Mouse (Mus musculus) thymus, postnatal 25 days (tissue): ENCODE measurements at regions not wholly inside any gene's neighbourhood (a gene's known extent, or its start where the extent isn't known, plus 50 kb on each side); places are given as distances from the start of the nearest gene placed in this dataset.

Source experiments
- DNase-seq: peaks from one replicate; pipeline ENCODE4 v3.0.0; 2022

DNA sequence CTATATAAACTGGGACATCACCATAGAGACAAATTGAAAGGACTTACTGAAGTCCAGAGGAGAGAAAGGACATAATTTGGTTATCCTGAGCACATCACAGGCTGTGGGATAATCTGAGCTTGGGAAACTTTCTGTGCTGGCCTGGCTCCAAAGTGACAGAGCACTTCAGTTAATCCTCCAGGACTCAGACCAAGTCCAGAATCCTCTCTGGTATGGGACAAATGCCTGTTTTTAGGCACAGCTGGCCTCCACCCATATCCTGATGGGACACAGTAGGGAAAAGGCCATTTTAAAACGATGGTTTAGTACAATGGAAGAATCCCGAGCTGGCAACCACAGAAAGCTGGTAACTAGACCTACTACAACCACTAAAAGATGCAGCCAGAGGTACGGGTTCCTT is 151.3 kb downstream of the Snx19 start:
- DNase-seq: no peak

DNA sequence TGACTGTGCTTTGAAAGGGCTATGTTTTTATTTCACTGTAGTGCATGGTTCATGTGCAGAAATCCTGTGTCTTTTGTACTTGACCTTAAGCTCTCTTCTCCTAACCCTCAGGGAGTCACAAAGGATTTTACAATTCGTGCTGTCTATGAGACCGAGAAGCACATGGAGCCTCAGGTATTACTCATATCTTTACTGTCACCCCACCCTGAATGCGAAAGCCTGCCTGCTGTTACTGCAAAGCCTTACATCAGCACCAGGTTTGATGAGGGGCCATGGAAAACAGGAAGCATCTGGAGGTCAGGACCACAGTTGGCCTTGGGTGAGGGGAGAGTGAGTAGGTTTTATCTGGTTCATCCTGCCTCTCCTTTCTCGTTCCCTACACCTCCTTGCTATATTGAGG is 150.3 kb downstream of the Snx19 start:
- no peak for DNase-seq

DNA sequence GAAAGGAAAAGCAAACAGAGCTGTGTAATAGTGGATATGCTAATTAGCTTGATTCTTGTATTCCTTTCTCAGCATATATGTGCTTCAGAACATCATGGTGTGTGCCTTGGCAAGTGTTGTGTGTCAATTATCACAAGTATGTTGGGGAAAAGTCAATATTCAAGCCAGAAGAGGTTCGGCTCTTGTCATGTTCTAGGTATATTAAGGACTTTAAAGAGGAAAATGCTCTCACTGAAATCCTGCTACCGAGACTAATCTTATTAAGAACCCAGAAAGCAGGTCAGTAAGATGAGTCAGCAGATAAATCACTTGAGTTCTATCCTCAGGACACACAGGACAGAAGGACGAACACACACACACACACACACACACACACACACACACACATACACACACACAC is 148.6 kb downstream of the Snx19 start:
- DNase-seq: no peak

DNA sequence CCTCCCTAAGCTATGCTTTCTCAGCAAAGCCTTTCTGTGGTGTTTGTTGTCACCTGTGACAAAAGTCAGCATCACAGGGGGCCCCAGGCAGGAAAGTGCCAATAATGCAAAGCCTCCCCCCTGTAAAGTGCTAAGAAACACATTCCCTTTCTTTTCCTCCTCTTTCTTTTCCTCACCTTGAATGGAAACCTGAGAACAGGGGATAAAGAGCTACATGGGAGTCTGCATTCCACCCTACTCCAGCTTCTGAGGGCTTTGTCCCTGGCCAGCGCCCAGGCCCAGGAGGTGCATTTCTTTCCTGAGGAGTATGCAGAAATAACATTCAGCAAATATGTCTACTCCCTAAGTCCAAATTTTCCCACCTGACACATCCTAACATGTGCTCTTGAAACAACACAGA is 146.4 kb downstream of the Snx19 start:
- no peak for DNase-seq

DNA sequence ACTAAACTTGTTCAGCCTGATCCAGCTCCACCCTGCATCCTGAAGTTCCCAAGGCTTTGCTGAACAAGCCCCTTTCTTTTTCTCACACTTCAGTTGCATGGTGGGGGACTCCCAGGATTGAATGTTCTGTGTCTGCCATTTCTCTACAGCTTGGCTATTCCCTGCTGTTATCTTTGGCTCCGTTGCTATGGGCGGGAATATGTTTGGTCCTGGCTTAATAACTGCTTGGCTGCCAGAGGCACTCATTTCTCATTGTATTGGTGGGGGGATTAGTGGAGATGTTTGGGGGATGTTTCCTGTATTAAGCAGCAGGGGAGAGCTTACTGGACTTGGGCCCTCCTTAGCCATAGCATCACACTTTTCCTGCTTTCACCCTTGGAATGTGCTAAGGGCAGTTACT is 144.1 kb downstream of the Snx19 start:
- no peak for DNase-seq

DNA sequence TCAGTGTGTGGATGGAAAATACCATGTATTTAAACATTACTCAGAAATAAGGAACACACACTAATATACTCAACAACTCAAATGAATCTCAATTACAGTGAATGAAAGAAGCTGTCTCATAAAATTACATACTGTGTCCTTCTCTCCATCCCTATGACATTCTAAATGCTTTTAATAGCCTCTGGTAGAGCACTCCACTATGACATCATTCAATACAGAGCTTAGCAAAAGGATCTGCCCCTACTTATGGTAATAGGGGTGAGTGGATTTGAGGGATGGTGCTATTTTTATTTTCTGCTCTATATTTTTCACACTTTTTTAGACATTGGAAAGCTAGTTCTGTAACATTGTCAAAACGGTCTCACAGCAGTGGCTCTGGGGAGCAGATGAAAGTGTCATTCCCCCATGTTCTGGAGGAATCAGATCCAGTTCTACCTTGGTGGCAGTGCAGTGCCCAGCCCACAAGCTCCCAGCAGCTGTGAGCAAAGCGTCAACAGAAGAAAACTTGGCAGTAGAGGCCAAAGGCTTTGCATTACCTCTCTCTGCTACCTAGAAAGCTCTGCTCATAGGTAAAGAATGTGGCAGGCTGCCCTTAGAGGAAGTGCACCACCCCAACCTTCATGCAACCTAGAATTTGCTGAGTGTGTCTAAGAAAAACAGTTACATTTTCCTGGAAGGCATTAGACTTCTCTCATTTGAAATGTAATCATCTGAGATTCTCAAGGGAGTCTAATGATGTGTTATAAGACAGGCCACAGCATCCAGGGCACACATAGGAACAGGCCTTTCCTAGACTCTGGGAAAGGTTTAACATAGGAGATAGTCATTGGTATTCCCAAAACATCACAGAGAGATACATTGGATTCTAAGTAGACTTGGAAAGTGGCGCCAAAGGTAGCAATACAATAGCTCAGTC is 138.1 kb downstream of the Snx19 start:
- no peak for DNase-seq

DNA sequence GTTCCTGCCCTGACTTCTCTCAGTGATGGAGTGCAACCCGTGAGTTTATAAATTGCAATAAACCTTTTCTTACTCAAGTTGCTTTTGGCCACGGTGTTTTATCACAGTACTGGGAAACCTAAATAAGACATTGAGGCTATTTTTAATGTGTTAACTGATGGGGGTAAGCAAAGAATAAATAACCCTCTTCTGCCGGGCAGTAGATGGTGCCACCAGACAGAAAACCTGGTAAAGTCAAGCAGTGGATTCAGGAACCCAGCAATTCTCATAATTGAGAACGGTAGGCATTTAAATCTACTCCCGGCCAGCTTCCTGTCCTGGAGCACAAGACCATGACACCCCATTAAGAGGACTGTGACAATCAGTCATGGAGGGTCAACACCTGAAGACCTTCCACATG is 136.5 kb downstream of the Snx19 start:
- DNase-seq: no peak

DNA sequence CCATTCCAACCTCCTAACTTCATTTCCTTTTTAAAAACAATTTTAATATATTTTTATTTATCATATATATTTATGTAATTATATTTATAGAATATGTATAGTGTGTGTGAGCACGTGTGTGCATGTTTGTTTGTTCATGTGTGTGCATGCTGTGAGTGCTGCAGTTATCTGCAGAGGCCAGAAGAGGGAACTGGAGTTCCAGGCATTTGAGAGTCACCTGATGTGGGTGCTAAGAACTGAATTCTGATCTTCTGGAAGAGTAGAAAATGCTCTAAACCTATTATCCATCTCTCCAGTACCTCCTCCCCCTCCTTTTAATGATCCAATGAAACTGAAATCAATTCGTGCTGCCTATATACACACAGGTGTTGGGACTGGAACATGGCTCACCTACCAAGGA is 128.0 kb downstream of the Snx19 start:
- no peak for DNase-seq

DNA sequence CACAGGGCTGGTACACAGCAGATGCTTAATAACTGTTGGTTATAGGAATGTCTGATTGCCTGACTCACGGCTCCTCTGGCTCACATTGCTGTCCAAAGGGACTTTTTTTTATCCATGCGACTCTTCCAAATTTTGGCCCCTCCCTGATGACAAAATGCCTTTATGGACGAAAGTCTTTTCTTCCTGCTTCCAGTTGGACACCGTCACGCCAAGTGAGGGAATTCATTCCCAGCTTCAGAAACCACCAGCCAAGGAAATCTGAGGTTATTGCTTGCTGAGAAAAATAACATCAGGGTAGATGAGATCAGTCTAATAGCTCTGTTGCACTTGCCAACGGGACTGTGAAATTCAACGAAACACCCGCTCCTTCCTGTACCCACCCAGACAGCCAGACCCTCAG is 125.8 kb downstream of the Snx19 start:
- DNase-seq: no peak

DNA sequence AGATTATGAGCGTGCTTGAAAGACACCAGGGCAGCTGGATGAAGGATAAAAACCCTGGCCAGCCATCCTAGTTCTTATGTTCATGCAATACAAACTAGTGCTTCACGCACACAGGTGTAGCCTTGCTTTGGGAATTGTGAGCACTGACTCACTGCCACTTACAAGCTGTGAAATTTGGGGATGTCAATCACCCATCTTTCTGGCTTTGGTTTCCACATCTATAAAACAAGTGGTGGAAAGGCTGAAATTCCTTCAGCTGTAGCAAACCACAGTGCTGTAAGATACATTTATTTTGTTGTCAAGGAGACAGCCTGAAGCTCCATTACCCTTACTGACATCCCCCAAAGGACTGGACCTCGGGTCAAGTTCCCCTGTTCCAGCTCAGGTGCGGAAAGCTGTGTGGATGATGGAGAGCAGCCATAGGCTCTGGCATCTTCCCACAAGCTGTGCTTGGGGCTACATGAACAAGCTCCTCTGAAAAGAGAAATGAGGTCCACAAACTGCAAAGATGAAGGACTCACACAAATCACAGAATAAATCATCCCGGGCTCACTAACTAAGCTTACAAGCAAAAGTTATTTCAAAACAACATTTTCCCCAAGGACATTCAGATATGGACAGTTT is 123.1 kb downstream of the Snx19 start:
- no peak for DNase-seq

DNA sequence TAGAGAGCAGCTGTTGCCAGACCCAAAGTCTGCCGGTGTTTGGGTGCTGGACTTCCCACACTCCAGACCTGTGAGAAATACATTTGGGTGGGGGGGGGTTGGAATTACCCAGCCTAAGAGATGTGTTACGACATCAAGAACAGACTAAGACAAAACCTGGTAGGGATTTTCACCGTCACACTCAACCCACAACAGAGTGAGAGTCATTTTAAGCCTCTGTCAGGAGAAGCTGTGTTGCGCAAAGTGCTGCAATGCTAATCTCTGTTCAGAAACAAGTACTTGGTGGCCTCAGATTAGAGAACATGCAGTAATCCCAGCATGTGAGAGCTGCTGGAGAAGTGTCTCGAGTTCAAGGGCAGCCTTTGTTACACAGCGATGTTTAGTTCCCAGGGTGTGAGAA is 113.0 kb downstream of the Snx19 start:
- no peak for DNase-seq

DNA sequence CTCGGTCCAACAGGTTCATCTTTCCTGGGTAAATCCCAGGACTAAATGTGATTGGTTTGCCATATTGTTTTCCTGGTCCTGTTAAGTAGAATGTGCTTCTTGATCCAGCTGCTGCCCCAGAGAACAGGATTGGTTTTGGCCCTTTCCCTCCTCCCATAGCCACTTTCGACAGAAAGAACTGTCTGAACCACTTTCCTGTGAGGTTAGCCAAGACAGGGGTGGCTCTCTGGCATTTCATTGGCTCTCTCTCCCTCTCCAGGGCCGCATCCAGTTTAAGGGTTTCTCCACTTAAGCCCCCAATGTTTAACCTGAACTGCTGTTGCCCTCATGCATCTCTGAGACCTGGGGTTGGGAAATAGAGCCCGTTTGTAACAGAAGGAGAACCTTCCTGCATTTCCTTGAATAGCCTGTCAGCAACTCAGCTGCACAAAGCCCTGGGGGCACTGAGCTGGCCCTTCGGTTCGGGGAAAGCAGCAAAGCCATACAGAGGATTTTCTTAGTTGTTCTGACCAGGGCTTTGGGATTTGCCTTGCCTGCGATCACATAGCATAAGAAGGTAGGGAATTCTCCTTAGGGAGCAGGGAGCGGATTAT is 109.7 kb downstream of the Snx19 start:
- no peak for DNase-seq

DNA sequence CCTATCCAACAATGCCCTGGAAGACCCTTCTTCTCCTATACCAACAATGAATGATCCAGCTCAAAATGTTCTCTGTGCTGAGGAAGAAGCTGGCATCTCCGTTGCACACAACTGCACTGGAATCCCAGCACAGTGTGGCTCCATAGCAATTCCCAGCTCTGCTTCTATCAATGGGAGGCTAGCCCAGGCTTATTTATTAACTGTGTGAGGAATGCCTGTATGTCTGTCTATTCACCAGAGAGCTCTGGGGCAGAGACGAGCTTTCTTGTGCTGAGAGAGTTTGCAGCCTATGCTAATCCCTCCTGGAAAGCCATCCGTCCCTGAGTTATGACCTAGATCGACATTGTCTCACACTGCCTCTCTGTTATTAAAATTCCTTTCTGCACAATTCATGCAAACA is 108.1 kb downstream of the Snx19 start:
- no peak for DNase-seq

DNA sequence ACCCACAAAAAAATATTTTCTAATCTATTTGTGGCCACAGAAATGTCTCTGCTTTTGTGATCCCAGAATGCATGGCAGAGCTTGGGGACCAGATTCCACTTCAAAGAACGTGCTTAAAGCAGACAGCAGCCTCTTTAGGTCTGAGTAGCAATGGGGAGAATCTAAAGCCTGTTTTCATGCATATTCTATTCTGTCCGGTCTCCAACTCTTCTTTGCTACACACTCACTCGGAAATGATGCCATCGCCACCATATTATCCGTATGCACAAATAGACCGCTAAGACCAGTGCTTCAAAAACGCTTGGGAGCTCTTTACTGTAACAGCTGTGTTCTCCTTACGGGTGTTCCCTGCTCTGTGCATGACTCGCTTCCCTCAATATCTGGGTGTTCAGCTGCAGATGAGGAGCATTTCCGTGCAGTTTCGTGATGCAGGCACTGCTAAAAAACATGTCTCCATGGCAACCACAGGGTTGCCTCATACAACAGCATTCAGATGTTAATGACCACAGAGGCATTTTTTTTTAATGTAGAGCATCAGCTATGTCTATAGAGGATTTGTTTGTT is 107.0 kb downstream of the Snx19 start:
- no peak for DNase-seq

DNA sequence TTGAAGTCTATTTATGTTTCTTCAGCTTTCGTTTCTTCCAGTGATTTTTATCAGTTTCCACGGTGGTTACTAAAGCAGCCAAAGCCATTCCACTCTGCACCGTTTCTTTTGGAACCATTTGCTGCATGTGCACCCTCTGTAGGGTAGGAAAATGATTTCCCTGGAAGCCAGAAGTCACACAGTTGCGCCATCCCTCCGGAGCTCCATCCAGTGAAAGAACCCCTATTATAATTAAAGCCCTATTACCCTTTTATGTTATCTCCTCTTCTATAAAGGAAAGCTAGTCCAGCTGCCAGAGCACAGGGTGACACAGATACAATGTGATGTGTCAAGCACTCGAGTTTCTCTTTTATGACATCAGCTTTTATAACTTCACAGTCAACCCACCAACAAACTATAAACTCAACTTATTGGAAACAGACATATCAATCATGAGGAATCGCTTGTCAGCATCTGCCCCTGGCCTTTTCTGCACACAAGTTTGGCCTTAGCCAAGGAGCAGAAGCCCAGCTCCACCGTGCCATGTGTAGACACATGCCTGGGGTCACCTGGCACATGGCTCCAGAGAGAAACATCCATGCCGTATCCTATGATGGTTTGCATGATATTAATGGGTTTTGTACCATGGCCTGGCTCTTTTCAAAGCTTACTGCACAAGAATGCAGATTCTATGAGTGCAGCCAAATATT is 106.3 kb downstream of the Snx19 start:
- no peak for DNase-seq

DNA sequence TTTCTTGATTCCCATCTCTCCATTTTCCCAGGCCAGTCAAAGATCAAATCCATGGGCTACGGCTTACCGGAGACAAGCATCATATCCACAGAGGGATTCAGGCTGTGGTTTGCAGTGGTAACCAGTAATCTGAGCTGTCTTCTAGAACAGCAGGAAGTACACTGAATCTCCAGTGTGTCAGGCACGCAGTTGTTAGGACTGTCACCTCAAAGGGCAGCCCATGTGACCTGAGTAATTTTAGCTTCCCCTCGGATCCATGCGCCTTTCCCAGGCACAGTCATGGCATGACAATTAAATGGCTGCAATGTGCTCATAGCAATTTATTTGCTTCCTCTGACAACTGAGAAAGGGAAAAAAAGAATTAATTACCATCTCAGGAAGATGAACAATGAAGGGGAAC is 98.2 kb downstream of the Snx19 start:
- no peak for DNase-seq

DNA sequence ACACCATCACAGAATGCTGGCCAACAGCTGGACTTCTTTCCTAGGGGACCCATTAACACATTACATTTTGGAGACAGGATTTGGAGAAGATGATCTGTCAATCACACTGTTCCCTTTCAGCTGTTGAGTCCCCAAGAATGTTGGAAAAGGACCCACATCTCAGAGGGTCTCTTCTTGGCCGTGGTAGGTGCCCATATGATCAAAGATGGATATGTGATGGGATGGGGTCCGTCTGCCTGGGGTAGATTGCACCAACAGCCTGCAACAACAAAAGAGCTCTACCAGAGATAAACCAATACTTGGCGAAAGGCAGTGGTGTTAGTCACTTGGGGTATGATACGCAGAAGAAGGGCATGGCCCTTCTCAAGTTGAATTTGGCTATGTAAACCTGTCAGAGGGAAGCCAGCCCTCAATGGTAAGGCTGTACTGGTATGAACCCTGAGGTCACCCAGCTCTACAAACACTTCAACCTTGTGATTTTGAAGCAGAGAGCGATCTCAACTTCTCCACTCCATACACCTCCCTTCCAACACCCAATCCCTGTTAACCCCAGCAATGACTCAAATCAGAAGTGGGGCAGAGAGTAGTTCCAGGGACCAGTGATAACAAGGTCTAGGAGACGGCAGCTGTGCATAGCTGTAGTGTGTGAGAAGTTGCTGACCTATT is 97.6 kb downstream of the Snx19 start:
- DNase-seq: no peak

DNA sequence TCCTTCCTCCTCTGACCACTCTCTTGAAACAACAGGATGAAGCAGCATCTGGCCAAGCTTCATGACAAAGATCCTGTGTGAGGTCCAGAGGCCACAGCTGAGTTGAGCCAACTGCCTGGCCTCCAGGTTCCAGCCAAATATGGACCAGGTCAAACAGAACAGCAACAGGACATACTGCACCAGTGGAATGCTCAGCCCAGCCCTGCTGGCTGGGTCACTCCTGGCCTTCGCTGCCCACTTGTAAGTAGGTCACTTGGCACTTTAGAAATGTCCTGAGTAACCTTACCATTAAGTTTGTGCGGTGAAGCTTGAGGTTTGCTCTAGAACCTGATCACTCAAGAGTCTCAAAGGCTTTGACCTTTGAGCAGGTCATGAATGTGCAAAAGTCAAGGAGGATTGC is 96.9 kb downstream of the Snx19 start:
- DNase-seq: no peak

DNA sequence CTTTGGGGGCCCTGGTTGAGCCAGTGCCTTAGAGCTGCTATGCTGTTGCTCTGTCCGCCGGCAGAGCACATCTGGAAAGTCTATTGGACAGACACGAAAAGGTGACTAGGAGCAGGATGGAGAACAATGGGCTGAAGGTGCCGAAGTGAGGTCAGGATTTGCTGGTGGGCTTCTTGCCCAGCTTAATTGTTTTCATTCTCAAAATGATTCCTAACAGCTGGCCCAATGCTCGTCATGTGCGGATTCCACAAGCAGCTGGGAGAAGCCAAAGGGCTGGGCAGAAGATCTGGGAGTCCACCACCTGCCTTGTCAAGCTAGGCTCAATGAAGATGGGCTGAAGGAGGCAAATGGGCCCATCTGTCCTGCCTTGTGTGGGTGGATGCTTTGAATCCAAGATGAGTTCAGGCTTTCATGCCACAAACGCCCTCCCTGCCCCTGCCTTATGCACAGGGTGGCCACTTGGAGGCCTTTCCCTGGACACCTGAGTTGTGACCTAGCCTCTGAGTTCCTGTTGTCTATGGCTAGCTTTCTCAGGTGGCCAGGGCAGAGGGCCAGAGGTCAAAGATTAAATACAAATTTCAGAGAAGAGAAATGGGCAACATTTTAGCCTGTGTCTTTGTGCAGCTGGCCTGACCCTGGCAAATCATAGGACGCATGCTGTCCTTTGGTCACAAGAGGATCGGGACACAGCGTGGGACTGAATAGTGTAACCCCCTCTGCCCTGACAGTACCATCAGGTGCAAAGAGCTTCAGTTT is 95.9 kb downstream of the Snx19 start:
- DNase-seq: no peak

DNA sequence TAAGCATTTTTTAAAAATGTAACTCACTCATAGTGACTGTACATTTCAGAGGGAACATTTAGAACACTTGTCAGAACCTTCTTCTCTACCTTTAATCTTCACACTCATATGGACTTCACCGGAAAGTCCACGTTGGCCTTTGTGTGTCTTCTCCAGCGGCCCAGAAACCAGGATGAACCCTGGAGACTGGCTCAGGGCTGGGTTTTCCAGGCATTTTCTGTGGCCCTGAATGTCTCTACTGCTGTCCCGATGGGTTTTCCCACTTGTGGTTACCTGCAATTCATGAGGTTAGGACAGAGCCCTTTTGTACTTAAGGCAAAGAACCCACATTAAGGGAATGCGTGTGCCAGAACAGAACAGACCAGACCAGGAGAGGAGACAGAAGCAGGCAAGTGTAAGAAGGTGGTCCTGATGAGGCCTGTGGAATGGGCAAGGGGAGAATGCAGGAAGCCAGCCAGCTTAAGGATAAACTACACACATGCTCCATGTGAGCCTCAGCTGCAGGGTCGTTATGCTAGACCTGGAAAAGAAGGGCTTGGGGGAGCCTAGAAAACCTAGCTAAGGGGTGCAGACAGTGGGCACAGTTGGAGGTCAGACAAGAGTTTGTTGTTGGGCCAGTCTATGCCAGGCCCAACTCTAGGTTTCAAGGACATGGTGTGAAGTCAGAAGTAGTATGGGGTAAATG is 94.8 kb downstream of the Snx19 start:
- no peak for DNase-seq

DNA sequence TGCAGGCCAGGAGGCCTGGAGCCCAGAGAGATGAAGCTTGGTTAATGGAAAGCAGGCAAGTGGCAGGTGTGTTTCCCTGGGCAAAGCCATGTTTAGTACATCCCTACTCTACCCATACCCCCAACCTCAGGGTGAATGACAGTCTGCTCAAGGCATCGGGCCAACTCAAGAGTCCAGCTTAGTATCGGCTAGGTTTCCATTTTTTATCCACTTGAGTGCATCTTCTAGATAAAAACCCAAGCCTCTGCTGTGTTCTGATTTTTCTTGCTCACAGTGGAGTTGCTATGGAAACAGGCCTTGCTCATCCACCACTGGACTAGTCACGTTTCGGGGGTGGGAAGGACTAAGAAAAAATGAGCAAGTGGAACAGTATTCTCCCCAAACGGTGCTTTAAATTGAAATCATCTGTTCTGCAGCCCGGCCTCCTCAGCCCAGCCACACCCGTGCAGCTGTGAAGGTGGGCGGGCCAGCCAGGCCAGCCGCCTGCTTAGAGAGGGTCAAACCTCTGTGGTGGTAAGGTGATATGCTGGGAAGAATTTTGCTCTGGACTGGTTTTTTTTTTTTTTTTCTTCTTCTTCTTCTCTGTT is 94.0 kb downstream of the Snx19 start:
- no peak for DNase-seq
